Mouse (Mus musculus): ENCODE measurements around the gene Nudt21. TPM values are rescaled to one million over a fixed set of nuclear protein-coding genes. Genes with fewer than 3 reads are reported as not detected.

Nudt21 gene
- polyA plus RNA-seq, 1 experiment, result 112 TPM

DNA sequence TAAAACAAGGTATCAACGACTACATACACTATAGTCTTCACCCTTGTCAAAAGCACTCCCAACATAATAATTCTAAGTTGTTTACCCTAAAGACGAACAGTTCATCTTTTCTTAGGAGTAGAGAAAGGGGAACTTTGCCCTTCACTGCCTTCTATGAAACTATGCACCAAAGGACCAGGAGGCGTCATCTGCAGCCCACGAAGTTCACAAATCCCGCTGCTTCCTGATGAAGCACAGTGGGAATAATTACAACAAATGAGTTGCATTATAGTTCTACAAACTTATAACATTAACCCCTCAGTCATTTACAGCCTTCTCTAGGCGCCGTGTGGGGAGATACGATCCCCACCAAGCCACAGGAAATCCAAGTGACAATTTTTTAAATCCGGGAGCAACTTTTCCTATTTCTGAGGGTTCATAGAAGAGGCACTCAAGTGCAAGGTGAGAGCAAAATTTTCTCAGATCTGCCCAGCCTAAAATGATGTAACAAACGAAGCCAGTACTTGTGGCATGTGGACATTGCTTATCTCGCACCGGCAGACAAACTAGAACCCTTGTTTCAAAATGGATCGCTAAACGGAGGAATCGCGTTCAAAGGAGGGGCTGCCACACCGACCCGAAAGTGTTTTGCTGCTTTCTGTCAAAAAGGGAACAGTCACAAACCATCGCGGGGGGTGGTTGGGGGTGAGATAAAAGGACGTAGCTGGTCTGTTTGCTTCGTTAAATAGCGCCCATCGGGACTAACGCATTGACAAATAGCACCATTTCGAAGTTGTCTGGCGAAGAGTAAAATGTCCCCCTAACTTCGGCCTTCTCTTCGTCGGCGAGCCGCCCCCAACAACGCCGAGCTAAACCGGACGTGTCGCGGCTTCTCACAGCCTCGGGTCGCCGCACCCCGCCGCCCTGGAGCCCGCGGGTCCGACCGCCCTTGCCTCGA is 25.5 kb downstream of the Nudt21 start:
- H3K79me3 ChIP-seq (ENCODE audit: low read depth), result peaks cover 48% of the 10 kb centered on the region

GRCm38 (mm10) chr8:94010101-94010705 is 26.6 kb downstream of the Nudt21 start:
- TF ChIP-seq MYOG (IDR thresholded peaks at IDR 0.05; ENCODE audit: control insufficient read depth, extremely low read depth, insufficient read length), result no peak
- no peak for TF ChIP-seq CEBPB (IDR thresholded peaks at IDR 0.05; ENCODE audit: low read depth)
- TF ChIP-seq FOSL1 (IDR thresholded peaks at IDR 0.05; ENCODE audit: insufficient read depth, low read length, poor library complexity, severe bottlenecking), result no peak
- TF ChIP-seq CTCF (IDR thresholded peaks at IDR 0.05; ENCODE audit: control insufficient read depth, insufficient read depth, insufficient read length), result no peak
- TF ChIP-seq MAX (IDR thresholded peaks at IDR 0.05), result no peak
- no peak for TF ChIP-seq USF1 (IDR thresholded peaks at IDR 0.05; ENCODE audit: low read depth)
- no peak for TF ChIP-seq MYOD1 (IDR thresholded peaks at IDR 0.05; ENCODE audit: control insufficient read depth, insufficient read length, low read depth)
- H3K36me3 ChIP-seq (ENCODE audit: control insufficient read depth, insufficient read depth), result peaks cover 13% of the 10 kb centered on the region
- H3K27me3 ChIP-seq (ENCODE audit: control insufficient read depth, insufficient read depth, insufficient read length), result no peaks in the 10 kb centered on the region
- peaks cover 67% of the 10 kb centered on the region for H3K79me2 ChIP-seq (ENCODE audit: control insufficient read depth, insufficient read depth)
- no peak overlapping the region for H3ac ChIP-seq (ENCODE audit: control insufficient read depth, insufficient read length, low read depth)
- H3K4me3 ChIP-seq (ENCODE audit: insufficient read depth, poor library complexity, severe bottlenecking), result no peak overlapping the region
- H3K79me3 ChIP-seq (ENCODE audit: low read depth), result peaks cover 59% of the 10 kb centered on the region

More for the DNA sequence above, 25.5 kb downstream of the Nudt21 start:
- Histone ChIP-seq H3K36me3 (ENCODE audit: control insufficient read depth, insufficient read depth) (peaks cover 7% of the 10 kb centered on the region), H3K79me2 (ENCODE audit: control insufficient read depth, insufficient read depth) (peaks cover 56% of the 10 kb centered on the region), H3ac (ENCODE audit: control insufficient read depth, insufficient read length, low read depth) (peak overlapping the region; percentile 100), H3K4me3 (ENCODE audit: insufficient read depth, poor library complexity, severe bottlenecking) (peak overlapping the region; percentile 74), H3K27me3 (ENCODE audit: control insufficient read depth, insufficient read depth, insufficient read length) (no peaks in the 10 kb centered on the region)
- no peak for TF ChIP-seq MAX (IDR thresholded peaks at IDR 0.05)
- TF ChIP-seq CEBPB (IDR thresholded peaks at IDR 0.05; ENCODE audit: low read depth), result no peak
- no peak for TF ChIP-seq FOSL1 (IDR thresholded peaks at IDR 0.05; ENCODE audit: insufficient read depth, low read length, poor library complexity, severe bottlenecking)
- no peak for TF ChIP-seq MYOG (IDR thresholded peaks at IDR 0.05; ENCODE audit: control insufficient read depth, extremely low read depth, insufficient read length)
- no peak for TF ChIP-seq CTCF (IDR thresholded peaks at IDR 0.05; ENCODE audit: control insufficient read depth, insufficient read depth, insufficient read length)
- TF ChIP-seq USF1 (IDR thresholded peaks at IDR 0.05; ENCODE audit: low read depth), result no peak
- no peak for TF ChIP-seq MYOD1 (IDR thresholded peaks at IDR 0.05; ENCODE audit: control insufficient read depth, insufficient read length, low read depth)

GRCm38 (mm10) chr8:94009243-94009845 is 27.5 kb downstream of the Nudt21 start:
- H3K36me3 ChIP-seq (ENCODE audit: control insufficient read depth, insufficient read depth), result peaks cover 13% of the 10 kb centered on the region
- H3K4me3 ChIP-seq (ENCODE audit: insufficient read depth, poor library complexity, severe bottlenecking), result no peak overlapping the region
- TF ChIP-seq USF1 (IDR thresholded peaks at IDR 0.05; ENCODE audit: low read depth), result no peak
- no peak for TF ChIP-seq FOSL1 (IDR thresholded peaks at IDR 0.05; ENCODE audit: insufficient read depth, low read length, poor library complexity, severe bottlenecking)
- TF ChIP-seq MYOD1 (IDR thresholded peaks at IDR 0.05; ENCODE audit: control insufficient read depth, insufficient read length, low read depth), result no peak
- no peak for TF ChIP-seq MYOG (IDR thresholded peaks at IDR 0.05; ENCODE audit: control insufficient read depth, extremely low read depth, insufficient read length)
- no peak for TF ChIP-seq CEBPB (IDR thresholded peaks at IDR 0.05; ENCODE audit: low read depth)
- H3ac ChIP-seq (ENCODE audit: control insufficient read depth, insufficient read length, low read depth), result no peak overlapping the region
- no peaks in the 10 kb centered on the region for H3K27me3 ChIP-seq (ENCODE audit: control insufficient read depth, insufficient read depth, insufficient read length)
- peaks cover 76% of the 10 kb centered on the region for H3K79me2 ChIP-seq (ENCODE audit: control insufficient read depth, insufficient read depth)
- peaks cover 61% of the 10 kb centered on the region for H3K79me3 ChIP-seq (ENCODE audit: low read depth)

GRCm38 (mm10) chr8:94004139-94004538 is 32.7 kb downstream of the Nudt21 start:
- peaks cover 51% of the 10 kb centered on the region for H3K79me2 ChIP-seq (ENCODE audit: control insufficient read depth, insufficient read depth)
- TF ChIP-seq MYOD1 (IDR thresholded peaks at IDR 0.05; ENCODE audit: control insufficient read depth, insufficient read length, low read depth), result no peak
- TF ChIP-seq USF1 (IDR thresholded peaks at IDR 0.05; ENCODE audit: low read depth), result no peak
- TF ChIP-seq CTCF (IDR thresholded peaks at IDR 0.05; ENCODE audit: control insufficient read depth, insufficient read depth, insufficient read length), result no peak
- no peak for TF ChIP-seq CEBPB (IDR thresholded peaks at IDR 0.05; ENCODE audit: low read depth)
- TF ChIP-seq MYOG (IDR thresholded peaks at IDR 0.05; ENCODE audit: control insufficient read depth, extremely low read depth, insufficient read length), result no peak
- TF ChIP-seq FOSL1 (IDR thresholded peaks at IDR 0.05; ENCODE audit: insufficient read depth, low read length, poor library complexity, severe bottlenecking), result no peak
- TF ChIP-seq MAX (IDR thresholded peaks at IDR 0.05), result no peak
- H3K79me3 ChIP-seq (ENCODE audit: low read depth), result peaks cover 35% of the 10 kb centered on the region
- no peak overlapping the region for H3K4me3 ChIP-seq (ENCODE audit: insufficient read depth, poor library complexity, severe bottlenecking)
- no peaks in the 10 kb centered on the region for H3K27me3 ChIP-seq (ENCODE audit: control insufficient read depth, insufficient read depth, insufficient read length)
- peaks cover 46% of the 10 kb centered on the region for H3K36me3 ChIP-seq (ENCODE audit: control insufficient read depth, insufficient read depth)
- no peak overlapping the region for H3ac ChIP-seq (ENCODE audit: control insufficient read depth, insufficient read length, low read depth)

- no peaks in the 10 kb centered on the region for H3K79me3 ChIP-seq (ENCODE audit: low read depth)
- no peak overlapping the region for H3K4me3 ChIP-seq (ENCODE audit: insufficient read depth, poor library complexity, severe bottlenecking)
- no peak for TF ChIP-seq MYOD1 (IDR thresholded peaks at IDR 0.05; ENCODE audit: control insufficient read depth, insufficient read length, low read depth)
- no peak for TF ChIP-seq CEBPB (IDR thresholded peaks at IDR 0.05; ENCODE audit: low read depth)
- TF ChIP-seq USF1 (IDR thresholded peaks at IDR 0.05; ENCODE audit: low read depth), result no peak
- TF ChIP-seq MYOG (IDR thresholded peaks at IDR 0.05; ENCODE audit: control insufficient read depth, extremely low read depth, insufficient read length), result no peak
- no peak for TF ChIP-seq CTCF (IDR thresholded peaks at IDR 0.05; ENCODE audit: control insufficient read depth, insufficient read depth, insufficient read length)
- TF ChIP-seq FOSL1 (IDR thresholded peaks at IDR 0.05; ENCODE audit: insufficient read depth, low read length, poor library complexity, severe bottlenecking), result no peak
- TF ChIP-seq MAX (IDR thresholded peaks at IDR 0.05), result no peak
- H3K36me3 ChIP-seq (ENCODE audit: control insufficient read depth, insufficient read depth), result peaks cover 48% of the 10 kb centered on the region
- H3ac ChIP-seq (ENCODE audit: control insufficient read depth, insufficient read length, low read depth), result no peak overlapping the region
- no peaks in the 10 kb centered on the region for H3K27me3 ChIP-seq (ENCODE audit: control insufficient read depth, insufficient read depth, insufficient read length)
- no peaks in the 10 kb centered on the region for H3K79me2 ChIP-seq (ENCODE audit: control insufficient read depth, insufficient read depth)
Observed at GRCm38 (mm10) chr8:93998961-93999360, 37.9 kb downstream of the Nudt21 start.
